Comparison of ENCODE assay signal across 9 mouse cellular contexts in genomic region chr14:120296231-120297006, GRCm38 (mm10). TPM values are rescaled to one million over a fixed set of nuclear protein-coding genes. Genes with fewer than 3 reads are reported as not detected.
DNase-seq lines count a peak whose midpoint lies in the region; ATAC-seq and TF ChIP-seq lines count a peak whose summit lies in the region.
"Had no signal": no experiment of that assay in that cellular context is flagged by ENCODE, and none has a peak within 500 bp of the region (broad histone marks: within the 10 kb centered on the region; RNA-seq: fewer than 3 reads in every experiment).

No protein-coding gene starts in this region.

- H3K27me3 ChIP-seq in hindbrain, embryonic 10.5 days (ENCODE audit: insufficient read depth, poor library complexity, severe bottlenecking): no peaks in the 10 kb centered on the region
- H3K27me3 ChIP-seq in hindbrain, embryonic 14.5 days (ENCODE audit: control insufficient read depth, insufficient read depth, low read length): no peaks in the 10 kb centered on the region
- no peaks in the 10 kb centered on the region for H3K27me3 ChIP-seq in E14TG2a.4 (ENCODE audit: insufficient read depth, low read length)
- H3K27me3 ChIP-seq: hindbrain, embryonic 15.5 days had no signal

- no peak overlapping the region for H3K9ac ChIP-seq in hindbrain, embryonic 14.5 days
- H3K9ac ChIP-seq: hindbrain, embryonic 15.5 days had no signal

- peaks cover 44% of the 10 kb centered on the region for H3K4me1 ChIP-seq in hindbrain, embryonic 10.5 days (replicated peaks)
- peaks cover 23% of the 10 kb centered on the region for H3K4me1 ChIP-seq in hindbrain, embryonic 14.5 days (replicated peaks; ENCODE audit: control insufficient read depth, insufficient read depth, low read length)
- H3K4me1 ChIP-seq in E14TG2a.4 (replicated peaks; ENCODE audit: low read depth, low read length): peaks cover 28% of the 10 kb centered on the region

- no peak for TF ChIP-seq CTCF in E14TG2a.4 (conservative IDR thresholded peaks at IDR 0.05; ENCODE audit: low read length)

- H3K4me3 ChIP-seq in hindbrain, embryonic 10.5 days: no peak overlapping the region
- no peak overlapping the region for H3K4me3 ChIP-seq in hindbrain, embryonic 14.5 days (replicated peaks; ENCODE audit: low read length)
- H3K4me3 ChIP-seq in E14TG2a.4 (replicated peaks; ENCODE audit: low read length): 0 out of 2 replicates have a peak overlapping the region, but pooled peaks have one; percentile 10
- H3K4me3 ChIP-seq: hindbrain, embryonic 15.5 days had no signal

- no peak overlapping the region for H3K4me2 ChIP-seq in hindbrain, embryonic 14.5 days (replicated peaks)
- H3K4me2 ChIP-seq: hindbrain, embryonic 15.5 days had no signal

- H3K36me3 ChIP-seq in hindbrain, embryonic 10.5 days: no peaks in the 10 kb centered on the region
- no peaks in the 10 kb centered on the region for H3K36me3 ChIP-seq in hindbrain, embryonic 14.5 days (replicated peaks; ENCODE audit: control insufficient read depth, insufficient read depth)
- H3K36me3 ChIP-seq in E14TG2a.4 (ENCODE audit: insufficient read depth, low read length): no peaks in the 10 kb centered on the region
- H3K36me3 ChIP-seq: hindbrain, embryonic 15.5 days had no signal

- DNase-seq in hindbrain, embryonic 10.5 days (ENCODE audit: low spot score): no peak
- no peak for DNase-seq in hindbrain, embryonic 14.5 days (ENCODE audit: low spot score)
- peak; percentile 70 for DNase-seq in gastrocnemius, postnatal 25 days
- peak; percentile 49 for DNase-seq in kidney, postnatal 14 days
- DNase-seq in layer of hippocampus, postnatal 25 days (ENCODE audit: extremely low spot score in 1 of 2, low spot score in 1 of 2): no peak

- WGBS in hindbrain, embryonic 10.5 days: 80% methylated on average over 17 of the region's 17 CpGs
- WGBS in hindbrain, embryonic 14.5 days: 77% methylated on average over 17 of the region's 17 CpGs

- peak overlapping the region; percentile 46 for H3K27ac ChIP-seq in hindbrain, embryonic 10.5 days
- H3K27ac ChIP-seq in hindbrain, embryonic 14.5 days: no peak overlapping the region; the same call in 1 of the 2 replicates
- H3K27ac ChIP-seq: hindbrain, embryonic 15.5 days had no signal

- ATAC-seq in hindbrain, embryonic 14.5 days (ENCODE audit: low FRiP score): no peak
- ATAC-seq in erythroblast, adult 5-6 weeks (replicated peaks; ENCODE audit: low FRiP score, poor library complexity, severe bottlenecking): no peak
- no peak for ATAC-seq in megakaryocyte progenitor cell, adult 5-6 weeks (replicated peaks; ENCODE audit: poor library complexity)

- H3K9me3 ChIP-seq in hindbrain, embryonic 10.5 days: no peaks in the 10 kb centered on the region
- no peaks in the 10 kb centered on the region for H3K9me3 ChIP-seq in hindbrain, embryonic 14.5 days (ENCODE audit: control insufficient read depth, low read length)
- H3K9me3 ChIP-seq in E14TG2a.4 (ENCODE audit: low read length): no peaks in the 10 kb centered on the region
- H3K9me3 ChIP-seq: hindbrain, embryonic 15.5 days had no signal

RNA-seq across cellular contexts. Expression of gene Mbnl2, which starts 20.9 kb away (rescaled TPM):
- 29.4 and 31.8 TPM in 2 replicates for polyA plus RNA-seq in hindbrain, embryonic 10.5 days (2016; fragmentation: Nextera tagmentation; extraction: Ambion mirVana)
- polyA plus RNA-seq in hindbrain, embryonic 14.5 days (2014; fragmentation: Nextera tagmentation; extraction: Ambion mirVana): 24.4 and 29.7 TPM in 2 replicates
- total RNA-seq in gastrocnemius, postnatal 25 days (2021): 100 to 1,000 TPM; 269 to 316 TPM
- total RNA-seq in erythroblast, adult 5-6 weeks (2015; ENCODE audit: low replicate concordance): 36.8 and 45.3 TPM in 2 replicates
- total RNA-seq in erythroblast, adult 5-6 weeks (2017; ENCODE audit: low replicate concordance): 30.1 and 44.6 TPM in 2 replicates
- total RNA-seq in megakaryocyte progenitor cell, adult 5-6 weeks (2015): 94.4 and 97.8 TPM in 2 replicates
- total RNA-seq in megakaryocyte progenitor cell, adult 5-6 weeks (2017): 63.2 and 70.4 TPM in 2 replicates
- 100 to 1,000 TPM; 230 to 238 TPM for total RNA-seq in layer of hippocampus, postnatal 25 days (2021)

Comparison
In these comparisons a context has a peak if more than half of its experiments do, and no peak if none do; other contexts are left out.
1. DNase-seq: peak in gastrocnemius, postnatal 25 days (single experiment) and kidney, postnatal 14 days (single experiment); none in hindbrain, embryonic 10.5 days (single experiment), hindbrain, embryonic 14.5 days (single experiment) and layer of hippocampus, postnatal 25 days (0 of 2).